Mouse (Mus musculus) lung, embryonic 14.5 days (tissue): ENCODE measurements around the gene Vdr. TPM values are rescaled to one million over a fixed set of nuclear protein-coding genes. Genes with fewer than 3 reads are reported as not detected.

Experiments
- ATAC-seq: fragments of 200-750 bp; cut with Nextera tagmentation; 2 replicates; pipeline ENCODE4 v1.8.0; 2017; ENCODE audit warnings: mild to moderate bottlenecking, moderate TSS enrichment, moderate library complexity; ENCODE audit not compliant: insufficient read depth
- DNase-seq: peaks from one replicate; pipeline ENCODE4 v3.0.0-alpha.2; 2015
- H3K27ac ChIP-seq: fragments of 300-500 bp; sonication (generic); 2 replicates; pipeline ENCODE4 v1.5.1; 2014; ENCODE audit warnings: low read depth, mild to moderate bottlenecking, moderate library complexity
- H3K27me3 ChIP-seq: fragments of 300-500 bp; sonication (generic); 2 replicates; pipeline ENCODE4 v1.6.1; 2014; ENCODE audit warnings: low read length, control low read depth; ENCODE audit not compliant: insufficient read depth
- H3K36me3 ChIP-seq: fragments of 300-500 bp; sonication (generic); 2 replicates; pipeline ENCODE4 v1.6.1; 2014; ENCODE audit warnings: control low read depth; ENCODE audit not compliant: insufficient read depth
- H3K4me1 ChIP-seq: fragments of 300-500 bp; sonication (generic); 2 replicates; pipeline ENCODE4 v1.6.1; 2014; ENCODE audit warnings: antibody characterized with exemption, control low read depth; ENCODE audit not compliant: insufficient read depth
- H3K4me2 ChIP-seq: fragments of 300-500 bp; sonication (generic); 2 replicates; pipeline ENCODE4 v1.6.1; 2014; ENCODE audit warnings: mild to moderate bottlenecking
- H3K4me3 ChIP-seq: fragments of 300-500 bp; sonication (generic); 2 replicates; pipeline ENCODE4 v1.5.1; 2014; ENCODE audit warnings: low read depth, low read length
- H3K9ac ChIP-seq: fragments of 300-500 bp; sonication (generic); 2 replicates; pipeline ENCODE4 v1.6.1; 2014
- H3K9me3 ChIP-seq: fragments of 300-500 bp; sonication (generic); 2 replicates; pipeline ENCODE4 v1.6.1; 2016; ENCODE audit warnings: low read depth, low read length, control low read depth
- CTCF ChIP-seq: IDR thresholded peaks from 2 replicates; pipeline ENCODE4 v1.5.1; 2016; ENCODE audit warnings: antibody characterized with exemption, low read depth
- WGBS: fragments of 180-500 bp; shearing (Covaris S2); extraction: QIAGEN DNeasy Blood & Tissue Kit; methylation state at CpG from one replicate; pipeline ENCODE4 v1.1.7; 2014; 5-methylcytosine and 5-hydroxymethylcytosine counted together
- polyA plus RNA-seq: library from polyadenylated mRNA; unstranded; fragments of >200 nt; fragmentation: Nextera tagmentation; extraction: Ambion mirVana; gene quantifications from 2 replicates; pipeline ENCODE4 v1.2.1, GENCODE M21; 2014

Vdr gene
- polyA plus RNA-seq, 1 experiment from 2014 or later = 0.38 TPM

DNA sequence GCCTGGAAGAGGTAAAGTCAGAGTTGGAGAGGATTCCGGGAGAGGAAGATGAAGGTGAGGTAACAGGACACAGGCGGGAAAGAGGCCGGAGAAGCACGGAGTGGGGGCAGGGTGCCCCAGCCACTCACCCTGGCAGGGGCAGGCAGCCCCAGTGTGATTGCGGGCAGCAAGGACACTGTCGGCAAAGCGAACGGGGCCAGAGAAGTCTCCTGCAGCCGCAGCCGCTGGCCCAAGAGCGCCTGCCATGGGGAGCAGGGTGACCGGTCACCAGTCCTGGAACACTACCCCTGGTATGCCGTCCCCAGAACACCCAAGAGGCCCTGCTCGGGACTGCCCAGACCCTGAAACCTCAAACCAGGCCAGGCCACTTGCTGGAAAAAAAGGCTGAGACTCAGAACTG is 101.9 kb downstream of the Vdr start:
- Histone ChIP-seq H3K4me1 (0 out of 2 replicates have a peak, but pooled peaks cover 6% of the 10 kb centered on the region), H3K27me3 (no peaks in the 10 kb centered on the region), H3K36me3 (peaks cover 64% of the 10 kb centered on the region), H3K9me3 (no peaks in the 10 kb centered on the region), H3K9ac (no peak overlapping the region), H3K4me2 (no peak overlapping the region), H3K27ac (no peak overlapping the region), H3K4me3 (no peak overlapping the region)
- no peak for TF ChIP-seq CTCF
- ATAC-seq (no peak), DNase-seq (no peak)
- 84% methylated on average over 14 of the region's 14 CpGs for WGBS

DNA sequence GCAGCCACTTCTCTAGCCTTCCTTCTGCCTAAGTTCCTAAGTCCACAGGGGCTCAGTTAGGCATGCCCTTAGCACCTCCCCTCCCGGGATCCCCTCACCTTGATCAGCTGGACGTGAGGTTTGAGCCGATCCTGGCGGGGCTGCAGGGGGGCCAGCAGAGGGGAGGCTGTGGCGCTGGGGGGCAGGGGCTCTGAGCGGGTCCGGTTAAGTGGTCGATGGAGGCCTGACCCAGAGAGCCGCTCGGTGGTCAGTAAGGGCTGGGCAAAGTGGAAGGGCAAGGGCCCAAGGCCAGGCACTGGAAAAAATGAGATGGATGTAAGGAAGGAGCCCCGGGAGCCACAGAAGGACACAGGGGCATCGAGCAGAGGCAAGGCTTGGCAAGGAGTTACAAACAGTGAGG is 102.6 kb downstream of the Vdr start:
- no peak overlapping the region for H3K27ac ChIP-seq
- no peaks in the 10 kb centered on the region for H3K27me3 ChIP-seq
- 64% methylated on average over 12 of the region's 12 CpGs for WGBS
- no peaks in the 10 kb centered on the region for H3K4me1 ChIP-seq
- H3K9me3 ChIP-seq = no peaks in the 10 kb centered on the region
- H3K36me3 ChIP-seq = peaks cover 64% of the 10 kb centered on the region
- no peak for TF ChIP-seq CTCF
- DNase-seq (no peak), ATAC-seq (no peak)
- no peak overlapping the region for H3K4me3 ChIP-seq
- H3K4me2 ChIP-seq = no peak overlapping the region
- H3K9ac ChIP-seq = no peak overlapping the region

Other genes with a start within 250 kb of the Vdr start
- gene Rpap3, start 204.8 kb downstream of the Vdr start, polyA plus RNA-seq = 37.8 and 40.7 TPM in 2 replicates
- 0.20 TPM in 1 of 2 replicates, not detected in the other for gene Endou, start 179.3 kb downstream of the Vdr start, polyA plus RNA-seq
- 14.3 and 17.5 TPM in 2 replicates for gene Rapgef3, start 142.7 kb downstream of the Vdr start, polyA plus RNA-seq
- gene Slc48a1, start 132.1 kb downstream of the Vdr start, polyA plus RNA-seq = 25.3 and 32.7 TPM in 2 replicates
- 43.8 and 51.2 TPM in 2 replicates for gene Hdac7, start 66.1 kb downstream of the Vdr start, polyA plus RNA-seq
- 31.4 and 35.1 TPM in 2 replicates for gene Tmem106c, start 53.6 kb upstream of the Vdr start, polyA plus RNA-seq
- 29.3 and 33.3 TPM in 2 replicates for gene Col2a1, start 94.1 kb upstream of the Vdr start, polyA plus RNA-seq
- gene Pfkm, start 182.0 kb upstream of the Vdr start, polyA plus RNA-seq = 25.3 and 26.2 TPM in 2 replicates
- 37.8 and 38.0 TPM in 2 replicates for gene Senp1, start 183.1 kb upstream of the Vdr start, polyA plus RNA-seq